Mouse (Mus musculus): Measurements from ENCODE around the gene Ifitm3. TPM values are rescaled to one million over a fixed set of nuclear protein-coding genes. Genes with fewer than 3 reads are reported as not detected.
"Not testable (repeated sequence)": the region's sequence is repeated elsewhere in the genome, so short reads cannot be mapped to it uniquely, and the experiment has no call there.

Gene Ifitm3
- total RNA-seq, 2 experiments from 2014 or later, result 11.9 to 13.8 TPM

DNA sequence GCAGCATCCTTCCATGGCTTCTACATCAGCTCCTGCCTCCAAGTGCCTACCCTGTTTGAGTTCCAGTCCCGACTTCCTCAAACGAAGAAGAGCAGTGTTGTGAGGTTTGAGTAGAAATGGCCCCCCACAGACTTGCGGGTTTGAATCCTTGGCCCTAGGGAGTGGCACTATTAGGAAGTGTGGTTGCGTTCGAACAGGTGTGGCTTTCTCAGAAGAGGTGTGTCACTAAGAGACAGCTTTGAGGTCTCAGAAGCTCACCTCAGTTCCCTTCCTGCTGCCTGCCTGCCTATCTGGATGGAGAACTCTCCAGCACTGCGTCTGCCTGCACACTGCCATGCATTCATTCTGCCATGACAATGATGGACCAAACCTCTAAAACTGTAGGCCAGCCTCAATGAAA is 4.1 kb downstream of the Ifitm3 start:
- DNase-seq (ENCODE audit: extremely low spot score in 1 of 2, low spot score in 1 of 2), result no peak

- DNase-seq (ENCODE audit: extremely low spot score in 1 of 2, low spot score in 1 of 2), result no peak
Observed at GRCm38 (mm10) chr7:141003248-141004010, 7.1 kb downstream of the Ifitm3 start.

DNA sequence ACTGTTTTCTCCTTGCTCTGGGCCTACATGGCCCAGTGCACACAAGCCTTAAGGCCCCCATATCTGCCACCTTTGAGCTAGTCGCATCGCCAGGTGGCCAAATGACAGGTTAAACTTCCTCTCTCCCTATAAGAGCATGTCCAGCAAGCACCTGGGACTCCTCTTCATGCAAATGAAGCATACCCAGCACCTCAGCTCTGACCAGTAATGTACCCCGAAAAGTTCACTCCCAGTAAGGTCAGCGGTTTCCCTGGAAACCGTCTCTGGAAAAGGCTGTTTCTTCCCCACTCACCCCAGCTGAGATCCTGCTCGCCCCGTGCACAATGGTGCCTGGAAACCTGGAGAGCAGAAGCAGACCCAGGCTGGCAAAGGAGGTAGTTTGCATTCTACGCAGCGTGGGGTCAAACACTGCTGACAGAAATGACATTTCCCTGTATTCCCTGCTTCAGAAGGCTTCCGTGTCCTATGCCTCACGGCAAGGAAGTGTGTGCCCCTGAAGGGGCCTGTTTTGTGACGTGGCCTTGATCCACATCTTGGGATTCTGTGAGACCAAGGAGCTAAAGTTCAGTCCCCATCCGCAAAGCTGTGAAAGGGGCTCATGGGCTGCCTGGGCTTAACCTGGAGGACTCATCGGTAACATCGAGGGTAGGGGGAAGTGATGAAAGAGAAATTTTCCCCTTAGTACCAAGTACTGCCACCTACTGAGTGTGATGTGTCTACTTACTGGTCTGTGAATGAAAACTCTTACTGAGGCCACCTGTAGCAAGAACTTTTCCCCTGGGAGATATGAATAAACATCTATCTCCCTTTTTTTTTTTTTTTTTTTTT is 9.5 kb downstream of the Ifitm3 start:
- no peak for DNase-seq (ENCODE audit: extremely low spot score in 1 of 2, low spot score in 1 of 2)

GRCm38 (mm10) chr7:140998853-140999700 is 11.5 kb downstream of the Ifitm3 start:
- DNase-seq (ENCODE audit: extremely low spot score in 1 of 2, low spot score in 1 of 2), result no peak

- DNase-seq (ENCODE audit: extremely low spot score in 1 of 2, low spot score in 1 of 2), result no peak
Observed at GRCm38 (mm10) chr7:140997817-140998216, 12.8 kb downstream of the Ifitm3 start.

DNA sequence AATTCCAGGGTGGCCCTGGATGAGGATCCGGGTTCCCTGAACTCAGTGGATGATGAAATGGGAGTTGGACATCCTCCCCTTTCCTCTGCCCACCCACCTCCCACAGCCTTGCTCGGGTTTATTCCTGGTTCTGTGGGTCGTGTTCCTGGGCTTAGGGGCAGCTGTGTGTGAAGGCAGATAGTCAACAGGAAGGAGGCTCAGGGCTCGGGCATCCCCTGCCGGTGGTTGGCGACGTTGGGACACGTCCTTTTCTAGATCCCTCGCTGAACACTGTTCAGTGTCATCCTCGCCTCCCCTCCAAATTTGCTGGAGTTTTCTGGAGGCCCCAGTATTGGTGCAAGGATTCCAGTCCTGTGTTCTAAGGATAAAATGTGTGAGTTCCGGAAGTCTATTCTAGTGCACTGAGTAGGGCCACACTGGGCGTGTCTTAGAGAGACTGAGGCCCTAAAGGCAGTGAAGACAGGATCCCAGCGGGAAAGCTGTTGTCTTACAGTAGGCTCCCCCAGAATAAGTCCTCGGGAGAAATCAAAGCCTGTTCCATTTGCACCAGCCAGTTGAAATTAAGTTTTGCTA is 19.4 kb downstream of the Ifitm3 start:
- DNase-seq (ENCODE audit: extremely low spot score in 1 of 2, low spot score in 1 of 2), result no peak

DNA sequence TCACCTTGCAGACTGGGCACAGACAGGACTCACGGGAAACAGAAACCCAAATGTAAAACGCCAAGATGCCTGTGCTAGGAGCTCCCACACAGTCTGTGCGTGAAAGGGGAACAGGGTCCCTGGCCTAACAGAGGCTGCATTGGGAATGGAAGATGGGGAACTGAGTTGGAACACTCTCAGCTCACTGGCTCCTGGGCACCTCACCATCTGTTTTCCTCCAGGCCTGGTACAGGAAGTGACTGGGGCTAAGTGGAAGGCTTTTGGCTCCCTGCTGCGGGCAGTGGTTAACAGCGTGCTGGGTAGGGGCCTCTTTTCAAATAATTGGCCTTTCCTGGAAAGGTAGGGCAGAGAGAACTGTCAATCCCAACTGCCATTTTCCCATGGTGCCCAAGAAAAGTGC is 19.9 kb downstream of the Ifitm3 start:
- no peak for DNase-seq (ENCODE audit: extremely low spot score in 1 of 2, low spot score in 1 of 2)

GRCm38 (mm10) chr7:140990185-140990584 is 20.4 kb downstream of the Ifitm3 start:
- no peak for DNase-seq (ENCODE audit: extremely low spot score in 1 of 2, low spot score in 1 of 2)

DNA sequence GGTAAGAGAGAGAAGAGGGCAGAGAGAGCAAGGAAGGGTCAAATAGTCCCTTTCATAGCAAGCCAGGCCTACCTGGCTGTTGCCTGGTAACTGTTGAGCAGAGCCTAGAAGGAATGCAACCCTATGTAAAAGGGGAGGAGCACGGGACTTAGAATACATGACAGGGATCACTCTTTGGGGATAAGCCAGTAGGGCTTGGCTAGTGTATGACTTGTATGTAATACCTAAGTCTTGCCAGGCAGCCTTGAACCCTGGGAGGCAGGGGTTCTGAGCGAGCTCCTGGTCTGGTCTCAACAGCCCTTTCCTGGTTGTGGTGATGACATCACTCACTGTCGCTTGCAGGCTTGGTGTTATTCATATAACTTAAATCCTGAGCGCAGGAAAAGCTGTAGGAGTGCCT is 21.5 kb downstream of the Ifitm3 start:
- DNase-seq (ENCODE audit: extremely low spot score in 1 of 2, low spot score in 1 of 2), result no peak

DNA sequence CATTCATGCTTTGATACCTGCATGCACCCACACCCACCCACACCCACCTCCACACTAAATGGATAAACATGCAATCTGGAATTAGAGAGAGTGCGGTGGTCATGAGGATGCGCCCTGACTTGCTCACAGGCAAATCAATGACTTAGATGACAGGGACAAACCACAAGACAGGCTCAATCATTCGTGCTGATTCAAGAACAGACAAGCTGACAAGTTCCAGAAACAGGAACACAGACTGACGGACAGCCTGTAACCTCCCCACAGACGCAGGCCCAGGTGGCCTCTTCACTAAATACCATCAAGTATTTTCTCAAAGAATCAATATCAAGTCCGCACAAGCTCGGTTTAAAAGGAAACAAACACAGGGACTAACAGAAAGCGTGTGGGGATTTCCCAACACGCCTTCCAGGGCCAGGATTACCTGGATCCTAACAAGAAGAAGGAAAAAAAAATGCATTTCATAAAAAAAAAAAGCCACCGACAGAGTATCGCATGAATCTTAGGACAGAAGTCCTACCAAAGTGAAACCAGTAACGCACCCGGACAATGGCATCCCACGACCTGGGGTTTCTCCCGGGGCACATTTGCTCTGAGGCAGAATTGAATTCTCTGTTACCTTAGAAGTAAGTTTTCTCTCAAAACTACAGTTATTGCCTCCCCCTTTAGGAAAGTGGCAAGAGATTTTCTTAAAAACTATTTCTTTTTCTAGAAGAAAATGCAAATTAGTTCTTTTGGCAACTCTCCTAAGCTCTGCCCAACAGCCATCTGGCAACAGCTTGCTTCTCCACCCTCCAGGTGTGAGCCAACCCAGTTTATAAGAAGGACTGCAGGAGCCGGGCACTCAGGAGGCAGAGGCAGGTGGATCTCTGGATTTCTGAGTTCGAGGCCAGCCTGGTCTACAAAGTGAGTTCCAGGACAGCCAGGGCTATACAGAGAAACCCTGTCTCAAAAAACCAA is 23.1 kb downstream of the Ifitm3 start:
- no peak for DNase-seq (ENCODE audit: extremely low spot score in 1 of 2, low spot score in 1 of 2)

DNA sequence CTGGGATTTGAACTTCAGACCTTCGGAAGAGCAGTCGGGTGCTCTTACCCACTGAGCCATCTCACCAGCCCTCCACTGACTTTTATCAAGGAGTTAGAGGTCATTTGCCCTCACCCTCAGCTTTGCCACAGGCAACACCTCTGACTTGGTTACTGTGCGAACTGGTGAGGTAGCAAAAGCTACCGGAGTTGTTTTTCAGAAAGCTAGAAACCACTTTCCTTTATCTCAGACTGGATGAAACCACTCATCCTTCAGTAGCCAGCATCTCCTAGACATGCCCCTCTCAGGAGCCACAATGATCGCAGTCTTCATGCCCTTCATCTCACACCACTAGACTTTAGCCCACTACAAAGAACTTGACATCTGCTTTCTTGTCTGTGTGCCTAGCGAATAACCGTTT is 27.6 kb downstream of the Ifitm3 start:
- DNase-seq (ENCODE audit: extremely low spot score in 1 of 2, low spot score in 1 of 2), result no peak

DNA sequence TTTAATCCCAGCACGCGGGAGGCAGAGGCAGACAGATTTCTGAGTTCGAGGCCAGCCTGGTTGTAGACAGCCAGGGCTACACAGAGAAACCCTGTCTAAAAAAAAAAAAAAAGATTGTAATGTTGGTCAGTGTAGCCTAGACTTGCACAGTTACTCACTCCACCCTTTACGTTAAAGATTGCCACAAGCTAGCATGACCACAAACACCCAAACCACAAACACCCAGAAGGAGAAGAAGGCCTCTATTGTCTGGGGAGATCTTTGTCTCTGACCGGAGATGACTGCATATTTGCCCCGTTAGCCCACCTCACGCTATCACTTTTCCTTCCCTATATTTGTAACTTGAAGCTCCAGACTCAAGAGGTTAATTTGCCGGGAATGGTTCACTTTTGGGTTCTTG is 28.9 kb downstream of the Ifitm3 start:
- no peak for DNase-seq (ENCODE audit: extremely low spot score in 1 of 2, low spot score in 1 of 2)

GRCm38 (mm10) chr7:140976720-140977119 is 33.9 kb downstream of the Ifitm3 start:
- DNase-seq (ENCODE audit: extremely low spot score in 1 of 2, low spot score in 1 of 2), result not testable (repeated sequence)

- DNase-seq (ENCODE audit: extremely low spot score in 1 of 2, low spot score in 1 of 2), result no peak
Observed at GRCm38 (mm10) chr7:140975465-140975864, 35.1 kb downstream of the Ifitm3 start.

DNA sequence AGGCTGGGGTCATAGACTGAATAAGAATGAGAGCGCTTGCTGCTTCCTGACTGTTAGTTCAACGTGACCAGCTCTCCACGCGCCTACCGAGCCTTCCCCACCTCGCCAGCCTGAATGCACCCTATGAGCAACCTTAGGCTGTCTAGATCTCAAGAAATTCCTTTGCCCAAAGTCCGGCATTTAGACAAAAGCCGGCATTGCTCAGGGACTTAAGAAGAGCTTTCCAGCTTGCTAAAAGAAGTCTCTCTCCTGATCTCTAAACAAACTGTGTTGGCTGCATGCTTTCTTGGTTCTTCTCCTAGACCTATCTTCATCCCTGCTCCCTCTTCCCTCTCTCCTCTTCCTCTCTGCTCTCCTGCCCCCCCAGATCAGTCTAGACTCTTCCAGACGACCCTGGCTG is 35.6 kb downstream of the Ifitm3 start:
- no peak for DNase-seq (ENCODE audit: extremely low spot score in 1 of 2, low spot score in 1 of 2)

GRCm38 (mm10) chr7:140973396-140974165 is 37.0 kb downstream of the Ifitm3 start:
- no peak for DNase-seq (ENCODE audit: extremely low spot score in 1 of 2, low spot score in 1 of 2)

DNA sequence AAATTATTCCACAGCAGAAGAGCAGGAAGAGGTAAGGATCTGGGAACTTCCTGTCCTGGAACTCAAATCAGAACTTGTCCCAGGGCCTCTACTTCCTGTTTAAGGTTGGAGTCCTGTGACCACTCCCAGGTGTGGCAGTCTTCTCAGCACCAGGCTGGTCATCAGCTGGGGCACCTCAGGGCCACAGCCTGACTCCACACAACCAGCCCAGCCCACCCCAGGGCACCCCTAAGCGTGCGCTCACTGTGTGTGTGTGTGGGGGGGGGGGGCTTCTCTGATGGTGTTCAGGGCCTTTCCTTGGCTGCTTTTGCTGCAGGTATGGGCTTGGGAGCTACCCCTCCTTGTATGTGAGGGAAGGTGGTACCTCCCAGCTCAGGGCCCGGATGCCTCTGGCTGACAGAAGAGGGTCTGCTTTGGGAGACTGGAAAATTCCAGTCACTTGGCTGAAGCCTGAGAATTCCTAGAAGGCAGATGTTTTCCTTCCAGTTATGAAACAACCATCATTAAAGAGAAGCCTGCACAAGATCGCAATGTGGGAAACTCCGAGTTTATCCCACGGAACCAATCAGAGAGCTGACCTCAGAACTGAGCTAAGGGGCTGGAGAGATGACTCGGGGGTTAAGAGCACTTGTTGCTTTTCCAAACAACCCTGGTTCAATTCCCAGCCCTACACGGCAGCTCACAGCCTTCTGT is 38.9 kb downstream of the Ifitm3 start:
- no peak for DNase-seq (ENCODE audit: extremely low spot score in 1 of 2, low spot score in 1 of 2)

- DNase-seq (ENCODE audit: extremely low spot score in 1 of 2, low spot score in 1 of 2), result no peak
Observed at GRCm38 (mm10) chr7:140970931-140971330, 39.6 kb downstream of the Ifitm3 start.
